Mouse (Mus musculus): ENCODE measurements around the gene Slc37a4. TPM values are rescaled to one million over a fixed set of nuclear protein-coding genes. Genes with fewer than 3 reads are reported as not detected.
"Not testable (repeated sequence)": the region's sequence is repeated elsewhere in the genome, so short reads cannot be mapped to it uniquely, and the experiment has no call there.

Slc37a4 gene
- polyA plus RNA-seq, 1 experiment from 2014 or later: 31.4 TPM

DNA sequence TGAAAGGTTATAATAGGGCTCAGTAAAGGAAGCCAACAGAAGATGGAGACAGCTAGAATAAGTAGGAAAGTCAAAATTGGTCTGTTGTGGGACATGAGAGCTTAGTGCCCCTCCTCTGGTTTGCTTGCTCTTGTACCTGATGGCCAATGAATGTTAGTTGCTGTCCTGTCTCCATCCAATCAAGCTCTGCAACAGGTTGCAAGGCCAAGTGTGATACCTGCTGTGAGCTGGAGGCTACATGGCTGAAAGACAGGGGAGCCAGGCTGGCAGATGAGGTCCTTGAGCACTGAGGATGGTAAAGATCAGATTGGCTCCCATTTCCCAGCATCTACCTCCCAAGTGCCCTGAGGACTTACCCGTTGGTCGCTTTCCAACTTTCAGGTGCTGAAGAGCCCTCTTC, 16.1 kb downstream of the Slc37a4 start:
- ATAC-seq (ENCODE audit: extremely low read depth, insufficient number of reproducible peaks, low FRiP score, low TSS enrichment): no peak
- no peaks in the 10 kb centered on the region for H3K27me3 ChIP-seq (replicated peaks)
- H3K9ac ChIP-seq: no peak overlapping the region
- H3K4me2 ChIP-seq: no peak overlapping the region
- peaks cover 76% of the 10 kb centered on the region for H3K36me3 ChIP-seq
- peaks cover 26% of the 10 kb centered on the region for H3K4me1 ChIP-seq
- no peak overlapping the region for H3K27ac ChIP-seq (replicated peaks)
- WGBS: 71% methylated on average over 2 of the region's 2 CpGs
- no peaks in the 10 kb centered on the region for H3K9me3 ChIP-seq
- no peak overlapping the region for H3K4me3 ChIP-seq

DNA sequence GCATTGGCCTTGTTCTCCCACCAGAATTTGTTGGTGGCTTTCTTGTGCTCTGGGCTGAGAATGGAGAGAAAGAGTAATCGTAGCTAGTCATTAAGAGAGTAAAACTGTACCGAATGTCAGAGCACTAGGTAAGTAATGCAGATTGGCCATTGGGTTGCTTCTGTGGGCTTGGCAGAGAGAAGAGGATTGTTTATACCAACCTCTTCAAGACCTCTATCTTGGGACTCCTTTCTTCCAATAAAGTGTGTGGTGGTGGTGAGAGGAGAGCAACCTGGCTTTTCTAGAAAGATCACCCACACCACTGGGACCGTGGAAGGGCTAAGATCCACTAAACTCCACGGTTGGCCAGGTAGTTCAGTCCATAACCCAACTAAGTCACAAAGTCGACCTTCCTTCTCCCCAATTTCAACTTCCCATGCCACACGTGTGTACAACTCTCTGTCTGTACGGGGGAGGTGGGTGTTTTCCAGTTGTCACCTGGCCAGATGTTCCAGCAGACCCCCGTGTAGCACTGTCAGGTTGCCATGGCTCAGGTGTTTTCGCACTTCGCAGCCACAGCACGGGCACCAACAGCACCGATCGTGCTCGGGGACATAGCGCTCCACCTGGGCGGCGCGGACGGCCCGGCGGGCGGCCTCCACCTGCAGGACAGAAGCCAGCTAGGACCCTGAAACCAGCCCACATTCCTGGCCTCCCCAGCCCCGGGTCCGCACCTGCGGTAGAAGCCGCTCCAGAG, 20.7 kb downstream of the Slc37a4 start:
- Histone ChIP-seq H3K27me3 (replicated peaks) (no peaks in the 10 kb centered on the region), H3K9me3 (no peaks in the 10 kb centered on the region), H3K27ac (replicated peaks) (peak overlapping the region; percentile 70), H3K4me1 (peaks cover 14% of the 10 kb centered on the region), H3K4me2 (peak overlapping the region; percentile 97), H3K4me3 (peak overlapping the region; percentile 94), H3K9ac (peak overlapping the region; percentile 95), H3K36me3 (peaks cover 40% of the 10 kb centered on the region)
- 6% methylated on average over 26 of the region's 26 CpGs for WGBS
- ATAC-seq (ENCODE audit: extremely low read depth, insufficient number of reproducible peaks, low FRiP score, low TSS enrichment): peak; percentile 51

DNA sequence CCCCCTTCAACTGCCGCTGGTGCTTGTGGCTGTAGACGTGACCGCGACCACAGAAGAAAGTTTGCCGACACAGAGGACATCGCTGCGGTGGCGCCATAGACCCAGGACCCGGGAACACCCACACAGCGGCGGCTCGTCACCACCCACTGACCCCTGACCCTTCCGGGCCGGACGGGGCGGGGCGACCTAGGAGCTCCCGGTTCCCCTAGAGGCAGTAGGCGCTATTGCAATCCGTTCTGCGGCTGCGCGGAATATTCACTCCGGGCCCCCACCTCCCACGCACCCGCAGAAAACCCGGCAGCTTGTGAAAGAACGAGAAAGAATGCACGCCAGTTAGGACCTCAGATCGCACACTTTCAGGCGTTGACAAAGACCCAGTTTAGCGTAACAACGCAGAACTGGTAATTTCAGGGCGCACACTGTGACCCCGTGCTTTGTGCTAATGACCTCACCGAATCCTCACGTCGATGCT, 21.3 kb downstream of the Slc37a4 start:
- WGBS: under 1% methylated on average over 38 of the region's 38 CpGs
- peaks cover 14% of the 10 kb centered on the region for H3K4me1 ChIP-seq

DNA sequence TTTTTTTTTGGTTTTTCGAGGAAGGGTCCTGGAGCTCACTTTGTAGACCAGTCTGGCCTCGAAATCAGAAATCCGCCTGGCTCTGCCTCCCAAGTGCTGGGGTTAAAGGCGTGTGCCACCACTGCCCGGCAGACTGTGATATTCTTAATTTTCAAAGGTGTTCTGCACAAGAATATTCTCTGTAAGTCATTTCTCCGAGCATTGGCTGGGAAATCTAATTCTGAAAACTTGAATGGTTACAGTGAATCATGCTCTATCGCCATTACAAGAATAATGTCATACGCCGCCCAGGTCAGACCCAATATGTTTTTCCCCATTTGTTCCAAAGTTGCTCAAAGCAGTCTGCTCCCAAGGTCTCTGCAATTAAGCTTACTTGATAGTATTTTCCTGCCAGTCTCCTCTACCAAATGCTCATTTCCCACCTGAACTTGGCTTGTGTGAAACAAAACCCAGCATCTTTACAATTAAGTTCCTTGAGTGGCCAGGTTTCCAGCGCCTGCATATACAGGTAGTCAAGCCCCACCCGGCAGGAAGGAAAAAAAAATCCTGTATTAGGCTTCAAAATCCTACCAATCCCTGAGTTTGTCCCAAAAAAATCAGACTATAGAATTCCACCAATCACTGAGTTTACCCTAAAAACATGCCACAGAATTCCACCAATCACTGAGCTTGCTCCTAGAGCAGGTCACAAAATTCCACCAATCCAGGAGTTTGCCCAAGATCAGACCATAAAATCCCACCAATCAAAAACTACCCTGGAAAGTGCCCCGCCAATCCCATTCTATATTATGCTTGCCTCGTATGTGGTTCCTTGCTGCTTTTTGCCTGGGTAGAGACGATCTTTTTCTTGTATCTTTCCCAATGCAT, 22.1 kb downstream of the Slc37a4 start, which contains the start of gene Ccdc84:
TSS of gene Ccdc84 (minus strand) at position 51 of the 867 bp plus-strand sequence.
- Histone ChIP-seq H3K9me3 (no peaks in the 10 kb centered on the region), H3K36me3 (peaks cover 25% of the 10 kb centered on the region), H3K27ac (replicated peaks) (peak within 1 kb of the TSS; percentile 70), H3K9ac (peak within 1 kb of the TSS; percentile 95), H3K27me3 (replicated peaks) (no peaks in the 10 kb centered on the region), H3K4me1 (peaks cover 14% of the 10 kb centered on the region), H3K4me3 (peak within 1 kb of the TSS; percentile 94), H3K4me2 (peak within 1 kb of the TSS; percentile 97)
- no peak for ATAC-seq (ENCODE audit: extremely low read depth, insufficient number of reproducible peaks, low FRiP score, low TSS enrichment)
- 74% methylated on average over 14 of the region's 14 CpGs for WGBS

More for the DNA sequence above, 21.3 kb downstream of the Slc37a4 start:
- Histone ChIP-seq H3K4me3 (peak overlapping the region; percentile 94), H3K4me2 (peak overlapping the region; percentile 97), H3K9me3 (no peaks in the 10 kb centered on the region), H3K27me3 (replicated peaks) (no peaks in the 10 kb centered on the region), H3K27ac (replicated peaks) (peak overlapping the region; percentile 70), H3K9ac (peak overlapping the region; percentile 95), H3K36me3 (peaks cover 34% of the 10 kb centered on the region)
- peak; percentile 90 for ATAC-seq (ENCODE audit: extremely low read depth, insufficient number of reproducible peaks, low FRiP score, low TSS enrichment)

DNA sequence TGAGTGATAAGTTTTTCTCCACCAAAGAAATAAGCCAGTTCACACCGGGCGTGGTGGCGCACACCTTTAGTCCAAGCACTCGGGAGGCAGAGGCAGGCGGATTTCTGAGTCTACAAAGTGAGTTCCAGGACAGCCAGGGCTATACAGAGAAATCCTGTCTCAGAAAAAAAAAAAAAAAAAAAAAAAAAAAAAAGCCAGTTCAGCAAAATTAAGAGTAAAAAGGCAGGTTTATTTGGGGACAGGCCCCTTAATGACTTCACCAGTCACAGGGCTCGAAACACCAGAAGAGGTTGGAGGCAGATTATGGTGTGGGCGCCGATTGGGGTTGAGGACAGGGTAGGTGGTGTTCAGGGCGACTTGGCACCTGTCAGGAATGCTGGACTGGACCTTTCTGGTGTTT, 23.1 kb downstream of the Slc37a4 start:
- not testable (repeated sequence) for ATAC-seq (ENCODE audit: extremely low read depth, insufficient number of reproducible peaks, low FRiP score, low TSS enrichment); H3K27me3 ChIP-seq (replicated peaks); H3K27ac ChIP-seq (replicated peaks); H3K4me3 ChIP-seq; H3K9ac ChIP-seq; H3K9me3 ChIP-seq; H3K4me2 ChIP-seq
- WGBS: 88% methylated on average over 9 of the region's 9 CpGs
- peaks cover 14% of the 10 kb centered on the region for H3K4me1 ChIP-seq
- peaks cover 16% of the 10 kb centered on the region for H3K36me3 ChIP-seq

DNA sequence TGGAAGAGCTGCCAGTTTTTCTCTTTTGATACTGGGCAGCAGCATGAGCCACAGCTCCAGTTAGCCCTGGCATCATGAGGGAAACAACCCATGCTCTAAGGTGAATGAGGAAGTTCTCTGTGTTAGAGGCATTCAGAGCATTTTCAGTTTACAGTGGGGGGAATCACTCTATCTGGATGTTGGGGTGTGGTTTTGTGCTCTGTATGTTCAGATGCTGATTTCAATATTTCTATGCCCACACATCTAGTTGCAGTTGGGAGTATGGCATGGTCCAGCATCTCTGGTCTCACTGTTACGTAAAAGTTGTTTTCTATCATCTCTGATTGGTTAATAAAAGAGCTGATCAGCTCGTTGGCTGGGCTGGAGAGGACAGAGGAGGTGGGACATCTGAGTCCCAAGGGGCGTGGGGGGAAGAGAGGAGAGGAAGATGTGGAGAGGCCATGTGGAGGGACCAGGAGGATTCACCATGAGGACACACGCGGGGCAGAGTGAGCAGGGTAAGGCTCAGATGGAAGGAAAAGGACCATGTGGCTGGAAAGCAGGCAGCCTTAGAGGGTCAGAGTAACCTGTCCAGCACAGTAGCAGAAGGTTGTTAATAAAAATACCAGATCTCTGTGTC, 23.7 kb downstream of the Slc37a4 start:
- Histone ChIP-seq H3K27ac (replicated peaks) (no peak overlapping the region), H3K9me3 (no peaks in the 10 kb centered on the region), H3K9ac (no peak overlapping the region), H3K27me3 (replicated peaks) (no peaks in the 10 kb centered on the region), H3K4me1 (peaks cover 14% of the 10 kb centered on the region), H3K4me2 (no peak overlapping the region), H3K4me3 (no peak overlapping the region), H3K36me3 (peaks cover 12% of the 10 kb centered on the region)
- 58% methylated on average over 5 of the region's 5 CpGs for WGBS
- ATAC-seq (ENCODE audit: extremely low read depth, insufficient number of reproducible peaks, low FRiP score, low TSS enrichment): no peak

DNA sequence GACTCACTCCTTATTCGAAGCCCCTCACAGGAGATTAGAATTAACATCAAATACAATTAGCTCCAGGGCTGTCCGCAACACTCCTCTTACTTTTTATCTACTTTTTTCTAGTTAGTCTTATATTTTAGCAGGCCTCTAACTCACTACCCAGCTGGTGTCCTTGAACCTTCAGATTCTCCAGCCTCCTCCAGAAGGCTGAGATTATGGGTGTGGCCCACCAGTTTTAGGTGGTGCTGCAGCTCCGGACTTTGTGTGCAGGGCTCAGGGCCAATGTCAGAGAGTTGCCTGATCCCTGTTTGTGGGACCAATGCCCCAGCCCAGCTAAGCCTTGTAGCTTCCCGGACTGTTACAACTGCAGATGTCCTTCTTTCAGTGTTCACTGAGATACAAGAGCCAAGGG, 26.9 kb downstream of the Slc37a4 start:
- Histone ChIP-seq H3K4me1 (peaks cover under 1% of the 10 kb centered on the region; the same call in 1 of the 2 replicates), H3K9me3 (no peaks in the 10 kb centered on the region), H3K36me3 (no peaks in the 10 kb centered on the region), H3K4me3 (no peak overlapping the region), H3K27ac (replicated peaks) (no peak overlapping the region), H3K27me3 (replicated peaks) (no peaks in the 10 kb centered on the region), H3K9ac (no peak overlapping the region), H3K4me2 (no peak overlapping the region)
- 78% methylated on average over 4 of the region's 4 CpGs for WGBS
- ATAC-seq (ENCODE audit: extremely low read depth, insufficient number of reproducible peaks, low FRiP score, low TSS enrichment): no peak

DNA sequence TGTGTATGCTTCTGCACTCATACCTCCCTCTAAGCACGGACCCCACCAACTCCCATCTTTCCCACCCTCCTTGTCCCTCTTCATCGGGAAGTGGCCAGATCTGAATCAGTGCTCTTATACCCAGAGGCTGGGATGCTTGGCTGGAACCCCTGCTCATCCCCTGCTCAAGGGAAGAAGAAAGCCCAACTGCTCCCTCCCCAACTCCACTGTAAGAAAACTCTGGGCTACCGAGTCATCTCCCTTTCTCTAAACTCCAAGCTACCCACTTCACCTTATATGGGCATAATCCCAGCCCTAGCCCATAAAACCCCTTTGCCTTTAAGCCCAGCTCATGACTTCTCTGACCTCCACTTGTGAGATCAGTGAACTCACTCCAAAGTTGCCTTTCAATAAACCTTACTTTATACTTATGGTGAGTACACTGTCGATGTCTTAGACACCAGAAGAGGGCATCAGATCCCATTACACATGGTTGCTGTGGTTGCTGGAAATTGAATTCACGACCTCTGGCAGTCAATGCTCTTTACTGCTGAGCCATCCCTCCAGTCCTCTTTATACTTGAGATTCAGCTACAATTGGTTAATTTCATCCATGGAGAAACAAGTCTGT, 36.0 kb downstream of the Slc37a4 start:
- H3K27me3 ChIP-seq (replicated peaks): no peaks in the 10 kb centered on the region; the same call in 1 of the 2 replicates
- ATAC-seq (ENCODE audit: extremely low read depth, insufficient number of reproducible peaks, low FRiP score, low TSS enrichment): no peak
- H3K27ac ChIP-seq (replicated peaks): no peak overlapping the region
- WGBS: 39% methylated on average over 4 of the region's 5 CpGs
- no peaks in the 10 kb centered on the region for H3K9me3 ChIP-seq
- no peak overlapping the region for H3K4me2 ChIP-seq
- no peaks in the 10 kb centered on the region for H3K36me3 ChIP-seq
- no peak overlapping the region for H3K4me3 ChIP-seq
- H3K9ac ChIP-seq: no peak overlapping the region
- no peaks in the 10 kb centered on the region for H3K4me1 ChIP-seq

DNA sequence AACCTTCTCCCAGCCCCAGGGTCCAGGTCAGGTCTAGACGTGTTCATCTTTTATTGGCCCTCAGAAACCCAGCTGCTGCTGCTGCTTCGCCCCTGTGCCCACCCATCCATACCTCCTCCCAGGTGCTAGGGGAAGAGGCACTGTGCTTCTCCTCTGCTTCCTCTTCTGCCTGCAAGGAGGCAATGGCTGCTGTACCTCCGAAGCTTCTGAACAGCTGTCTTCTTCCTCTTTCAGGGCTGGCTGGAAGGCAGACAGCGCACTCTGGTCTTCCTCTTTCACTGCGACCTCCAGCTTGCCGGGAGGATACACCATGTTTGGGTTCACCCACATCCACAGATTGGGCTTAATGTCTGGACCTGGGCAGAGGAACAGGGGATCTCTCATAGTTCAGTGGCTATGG, 39.1 kb downstream of the Slc37a4 start:
- Histone ChIP-seq H3K9ac (no peak overlapping the region), H3K36me3 (no peaks in the 10 kb centered on the region), H3K4me3 (no peak overlapping the region), H3K27ac (replicated peaks) (no peak overlapping the region), H3K9me3 (no peaks in the 10 kb centered on the region), H3K4me2 (no peak overlapping the region), H3K4me1 (no peaks in the 10 kb centered on the region), H3K27me3 (replicated peaks) (no peaks in the 10 kb centered on the region; the same call in 1 of the 2 replicates)
- whole genome bisulfite sequencing: 75% methylated on average over 6 of the region's 6 CpGs
- no peak for ATAC-seq (ENCODE audit: extremely low read depth, insufficient number of reproducible peaks, low FRiP score, low TSS enrichment)

DNA sequence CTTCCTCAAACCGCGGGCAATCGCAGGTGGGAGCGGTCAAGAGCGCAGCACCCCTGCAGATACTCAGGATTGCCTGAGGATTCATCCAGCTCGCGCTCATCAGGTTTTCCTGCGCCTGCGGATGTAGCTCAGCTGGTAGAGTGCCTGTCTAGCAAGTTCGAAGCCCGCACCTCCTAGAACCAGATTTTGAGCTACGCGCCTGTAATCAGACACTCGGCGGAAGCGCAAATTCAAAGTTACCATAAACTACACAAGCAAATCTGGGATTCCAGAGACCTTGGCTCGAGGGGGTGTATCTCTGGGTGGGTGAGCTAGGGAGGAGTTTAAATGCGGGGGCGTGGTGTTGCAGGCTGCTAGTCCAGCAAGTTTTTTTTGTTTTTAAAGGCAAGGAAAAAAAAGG, 44.3 kb downstream of the Slc37a4 start, which contains the start of gene Foxr1:
TSS of gene Foxr1 (minus strand) at position 176 of the 400 bp plus-strand sequence.
- Histone ChIP-seq H3K4me3 (no peak within 1 kb of the TSS), H3K4me1 (no peaks in the 10 kb centered on the region), H3K9ac (no peak within 1 kb of the TSS), H3K4me2 (no peak within 1 kb of the TSS), H3K9me3 (no peaks in the 10 kb centered on the region), H3K27me3 (replicated peaks) (no peaks in the 10 kb centered on the region; the same call in 1 of the 2 replicates), H3K36me3 (no peaks in the 10 kb centered on the region), H3K27ac (replicated peaks) (no peak within 1 kb of the TSS)
- ATAC-seq (ENCODE audit: extremely low read depth, insufficient number of reproducible peaks, low FRiP score, low TSS enrichment): no peak
- 53% methylated on average over 19 of the region's 19 CpGs for WGBS
